ENCODE assay signal across 22 mouse cellular contexts in the genomic region with DNA sequence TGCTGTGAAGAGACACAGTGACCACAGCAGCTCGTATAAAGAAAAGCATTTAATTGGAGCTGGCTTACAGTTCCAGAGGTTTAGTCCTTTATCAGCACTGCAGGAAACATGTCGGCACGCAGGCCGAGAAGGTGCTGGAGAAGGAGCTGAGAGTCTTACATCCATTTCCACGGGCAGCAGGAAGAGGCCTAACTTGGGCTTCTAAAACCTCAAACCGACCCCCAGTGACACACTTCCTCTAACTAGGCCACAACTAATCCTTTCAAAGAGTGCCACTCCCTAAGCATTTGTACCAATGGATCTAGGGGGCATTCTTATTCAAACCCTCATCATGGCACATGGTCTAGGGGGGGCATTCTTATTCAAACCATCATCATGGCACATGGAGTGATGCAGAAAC.
DNase-seq lines count a peak whose midpoint lies in the region; ATAC-seq and TF ChIP-seq lines count a peak whose summit lies in the region.
"Had no signal": no experiment of that assay in that cellular context is flagged by ENCODE, and none has a peak within 500 bp of the region (broad histone marks: within the 10 kb centered on the region; RNA-seq: fewer than 3 reads in every experiment).

No protein-coding gene starts in this region.

- TF ChIP-seq CTCF in gastrocnemius, adult 2 months (IDR thresholded peaks at IDR 0.05), result no peak
- TF ChIP-seq CTCF in forebrain, postnatal 0 days (IDR thresholded peaks at IDR 0.05; ENCODE audit: low read depth), result no peak

- H3K27ac ChIP-seq in midbrain, embryonic 11.5 days (ENCODE audit: low read depth, low read length), result no peak overlapping the region
- H3K27ac ChIP-seq in midbrain, embryonic 10.5 days (replicated peaks), result no peak overlapping the region
- no peak overlapping the region for H3K27ac ChIP-seq in gastrocnemius, adult 2 months
- H3K27ac ChIP-seq in forebrain, postnatal 0 days (ENCODE audit: low read depth, low read length), result no peak overlapping the region
- H3K27ac ChIP-seq: embryonic facial prominence, embryonic 10.5 days; forebrain, embryonic 13.5 days; hindbrain, embryonic 12.5 days had no signal

- intact Hi-C loops in gastrocnemius, adult 2 months (cut with DNase I), result no loop called here

- no peak overlapping the region for H3K4me2 ChIP-seq in midbrain, embryonic 11.5 days
- no peak overlapping the region for H3K4me2 ChIP-seq in forebrain, postnatal 0 days (ENCODE audit: low read depth)
- H3K4me2 ChIP-seq: forebrain, embryonic 13.5 days; heart, embryonic 12.5 days; hindbrain, embryonic 12.5 days had no signal

- H3K9me3 ChIP-seq in midbrain, embryonic 11.5 days (ENCODE audit: control insufficient read depth, low read length), result no peaks in the 10 kb centered on the region
- H3K9me3 ChIP-seq in midbrain, embryonic 10.5 days (replicated peaks), result no peaks in the 10 kb centered on the region
- no peaks in the 10 kb centered on the region for H3K9me3 ChIP-seq in forebrain, postnatal 0 days (ENCODE audit: low read length)
- H3K9me3 ChIP-seq: embryonic facial prominence, embryonic 10.5 days; forebrain, embryonic 13.5 days; G1E; heart, embryonic 12.5 days; hindbrain, embryonic 12.5 days had no signal

- ATAC-seq in midbrain, embryonic 11.5 days (ENCODE audit: low FRiP score), result no peak
- peak; percentile 86 for ATAC-seq in megakaryocyte, adult 5-6 weeks (ENCODE audit: poor library complexity, severe bottlenecking)
- ATAC-seq in forebrain, postnatal 0 days, result no peak
- ATAC-seq: activated CD4-positive, CD25-positive, alpha-beta regulatory T cell, adult 4 months; CD4-positive, CD25-positive, alpha-beta regulatory T cell, adult 4 months; forebrain, embryonic 13.5 days; hindbrain, embryonic 16.5 days; inflammation-experienced regulatory T-cells, adult 6 months had no signal

- no peak overlapping the region for H3K4me3 ChIP-seq in midbrain, embryonic 11.5 days (ENCODE audit: low read depth, low read length)
- H3K4me3 ChIP-seq in midbrain, embryonic 10.5 days, result no peak overlapping the region
- no peak overlapping the region for H3K4me3 ChIP-seq in gastrocnemius, adult 2 months
- no peak overlapping the region for H3K4me3 ChIP-seq in forebrain, postnatal 0 days (ENCODE audit: low read depth, low read length)
- H3K4me3 ChIP-seq: embryonic facial prominence, embryonic 10.5 days; forebrain, embryonic 13.5 days; heart, embryonic 12.5 days; hindbrain, embryonic 12.5 days had no signal

- H3K4me1 ChIP-seq in midbrain, embryonic 11.5 days (ENCODE audit: control insufficient read depth, insufficient read depth, low read length), result no peaks in the 10 kb centered on the region
- H3K4me1 ChIP-seq in midbrain, embryonic 10.5 days, result no peaks in the 10 kb centered on the region
- no peaks in the 10 kb centered on the region for H3K4me1 ChIP-seq in forebrain, postnatal 0 days (ENCODE audit: insufficient read depth)
- H3K4me1 ChIP-seq: embryonic facial prominence, embryonic 10.5 days; forebrain, embryonic 13.5 days; heart, embryonic 12.5 days; hindbrain, embryonic 12.5 days had no signal

- no peaks in the 10 kb centered on the region for H3K36me3 ChIP-seq in midbrain, embryonic 11.5 days (ENCODE audit: control insufficient read depth, insufficient read depth, low read length)
- no peaks in the 10 kb centered on the region for H3K36me3 ChIP-seq in midbrain, embryonic 10.5 days
- no peaks in the 10 kb centered on the region for H3K36me3 ChIP-seq in forebrain, postnatal 0 days (ENCODE audit: insufficient read depth)
- H3K36me3 ChIP-seq: embryonic facial prominence, embryonic 10.5 days; G1E; heart, embryonic 12.5 days; hindbrain, embryonic 12.5 days had no signal

- 80% methylated on average over 6 of the region's 6 CpGs for WGBS in midbrain, embryonic 11.5 days
- WGBS in midbrain, embryonic 10.5 days, result 83% methylated on average over 6 of the region's 6 CpGs
- WGBS in forebrain, postnatal 0 days, result 85% methylated on average over 6 of the region's 6 CpGs

- no peaks in the 10 kb centered on the region for H3K27me3 ChIP-seq in midbrain, embryonic 11.5 days (ENCODE audit: control insufficient read depth, insufficient read depth, low read length)
- H3K27me3 ChIP-seq in midbrain, embryonic 10.5 days (ENCODE audit: low read depth, poor library complexity, severe bottlenecking), result no peaks in the 10 kb centered on the region
- H3K27me3 ChIP-seq in forebrain, postnatal 0 days (ENCODE audit: insufficient read depth, low read length), result no peaks in the 10 kb centered on the region
- H3K27me3 ChIP-seq: forebrain, embryonic 13.5 days; heart, embryonic 12.5 days; hindbrain, embryonic 12.5 days had no signal

- no peak overlapping the region for H3K9ac ChIP-seq in midbrain, embryonic 11.5 days (ENCODE audit: low read length)
- no peak overlapping the region for H3K9ac ChIP-seq in forebrain, postnatal 0 days
- H3K9ac ChIP-seq: forebrain, embryonic 13.5 days; heart, embryonic 12.5 days; hindbrain, embryonic 12.5 days had no signal

- peak; percentile 53 for DNase-seq in midbrain, embryonic 11.5 days (ENCODE audit: low spot score, missing footprints)
- no peak for DNase-seq in midbrain, embryonic 10.5 days (ENCODE audit: low spot score)
- DNase-seq in R1 (ENCODE audit: low read depth, low spot score), result peak; percentile 34
- DNase-seq in layer of hippocampus, adult 9-11 months, result no peak
- DNase-seq in gastrocnemius, adult 2 months, result no peak
- no peak for DNase-seq in forebrain, postnatal 0 days
- DNase-seq: adrenal gland, postnatal 14 days; cerebellum, adult 18-20 months; cerebellum, adult 9-11 months; cerebellum, postnatal 36 days; gastrocnemius, postnatal 10 days; heart, postnatal 36 days had no signal

Comparison
In these comparisons a context has a peak if more than half of its experiments do, and no peak if none do; other contexts are left out.
1. DNase-seq: peak in midbrain, embryonic 11.5 days (single experiment) and R1 (single experiment); none in midbrain, embryonic 10.5 days (single experiment), layer of hippocampus, adult 9-11 months (single experiment), gastrocnemius, adult 2 months (single experiment) and forebrain, postnatal 0 days (single experiment).